Mouse (Mus musculus) megakaryocyte, embryonic 14.5 days (primary cell): ENCODE measurements around the gene Heatr6. TPM values are rescaled to one million over a fixed set of nuclear protein-coding genes. Genes with fewer than 3 reads are reported as not detected.

Experiments
- H3K27me3 ChIP-seq: replicated peaks from 2 replicates; pipeline ENCODE3; 2012; ENCODE audit warnings: inconsistent platforms
- H3K36me3 ChIP-seq: replicated peaks from 2 replicates; pipeline ENCODE3; 2012; ENCODE audit warnings: low read length, inconsistent platforms, mixed read lengths
- H3K4me1 ChIP-seq: 2 replicates; pipeline ENCODE4 v1.6.1; 2012; ENCODE audit warnings: inconsistent platforms
- H3K4me3 ChIP-seq: replicated peaks from 2 replicates; pipeline ENCODE3; 2012; ENCODE audit warnings: moderate library complexity, mild to moderate bottlenecking, inconsistent platforms
- H3K9me3 ChIP-seq: 2 replicates; pipeline ENCODE4 v1.6.1; 2012; ENCODE audit warnings: inconsistent platforms
- FLI1 ChIP-seq: IDR thresholded peaks from 2 replicates; pipeline ENCODE4 v1.6.1; 2012; ENCODE audit warnings: low read length, inconsistent platforms, mixed read lengths
- GATA1 ChIP-seq: IDR thresholded peaks from 3 replicates; pipeline ENCODE4 v1.6.1; 2012; ENCODE audit warnings: mixed read lengths, low read length, inconsistent platforms, borderline replicate concordance
- polyA plus RNA-seq: library from polyadenylated mRNA; stranded (reverse); fragments of >175 nt; gene quantifications from 2 replicates; pipeline ENCODE4 v1.2.3, GENCODE M21; 2012; ENCODE audit warnings: low replicate concordance; ENCODE audit not compliant: insufficient read depth

The Heatr6 gene
- polyA plus RNA-seq, 1 experiment, result 3.5 TPM

DNA sequence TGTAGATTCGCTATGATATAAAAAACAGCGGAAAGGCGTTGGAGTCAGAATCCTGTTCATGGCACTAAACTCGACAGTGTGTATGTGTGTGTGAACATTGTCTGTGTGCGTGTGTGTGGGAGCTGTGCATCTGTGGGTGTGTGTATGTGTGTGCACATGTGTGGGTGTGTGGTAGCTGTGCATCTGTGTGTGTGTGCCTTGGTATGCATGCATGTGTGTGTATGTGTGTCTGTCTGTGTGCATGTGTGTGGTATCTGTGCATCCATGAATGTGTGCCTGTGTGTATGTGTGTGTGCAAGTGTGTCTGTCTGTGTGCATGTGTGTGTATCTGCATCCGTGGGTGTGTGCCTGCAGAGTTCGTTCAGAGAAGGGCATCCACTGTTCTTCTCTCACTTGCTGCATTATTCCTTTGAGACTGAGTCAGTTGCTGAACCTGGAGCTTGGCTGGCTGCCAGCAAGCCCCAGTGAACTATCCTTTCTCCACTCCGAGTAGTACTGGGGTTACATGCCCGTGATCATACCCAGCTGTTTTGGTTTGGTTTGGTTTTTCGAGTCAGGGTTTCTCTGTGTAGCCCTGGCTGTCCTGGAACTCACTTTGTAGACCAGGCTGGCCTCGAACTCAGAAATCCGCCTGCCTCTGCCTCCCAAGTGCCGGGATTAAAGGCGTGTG is 30.6 kb downstream of the Heatr6 start:
- Histone ChIP-seq H3K27me3 (peaks cover 7% of the 10 kb centered on the region), H3K9me3 (peaks cover 13% of the 10 kb centered on the region), H3K36me3 (peaks cover 58% of the 10 kb centered on the region), H3K4me3 (peak overlapping the region; percentile 73), H3K4me1 (peaks cover 46% of the 10 kb centered on the region)
- TF ChIP-seq GATA1, result no peak
- no peak for TF ChIP-seq FLI1

DNA sequence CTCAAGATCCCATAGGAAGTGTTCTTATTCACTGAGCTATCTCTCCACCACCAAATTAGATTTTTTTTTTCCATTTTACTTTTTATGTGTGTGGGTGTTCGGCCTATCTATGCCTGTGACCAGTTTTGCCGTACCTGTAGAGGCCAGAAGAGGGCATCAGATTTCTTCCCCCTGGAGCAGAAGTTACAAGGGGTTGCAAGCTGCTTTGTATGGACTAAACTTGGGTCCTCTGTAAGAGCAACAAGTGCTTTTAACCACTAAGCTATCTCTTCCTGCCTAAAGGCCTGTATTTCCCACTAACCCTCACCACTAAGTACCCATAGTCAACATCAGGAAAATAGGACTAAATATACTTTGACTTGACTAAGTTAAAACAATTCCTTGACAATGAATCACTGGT is 31.2 kb downstream of the Heatr6 start:
- peaks cover 52% of the 10 kb centered on the region for H3K36me3 ChIP-seq
- H3K9me3 ChIP-seq, result peaks cover 13% of the 10 kb centered on the region

DNA sequence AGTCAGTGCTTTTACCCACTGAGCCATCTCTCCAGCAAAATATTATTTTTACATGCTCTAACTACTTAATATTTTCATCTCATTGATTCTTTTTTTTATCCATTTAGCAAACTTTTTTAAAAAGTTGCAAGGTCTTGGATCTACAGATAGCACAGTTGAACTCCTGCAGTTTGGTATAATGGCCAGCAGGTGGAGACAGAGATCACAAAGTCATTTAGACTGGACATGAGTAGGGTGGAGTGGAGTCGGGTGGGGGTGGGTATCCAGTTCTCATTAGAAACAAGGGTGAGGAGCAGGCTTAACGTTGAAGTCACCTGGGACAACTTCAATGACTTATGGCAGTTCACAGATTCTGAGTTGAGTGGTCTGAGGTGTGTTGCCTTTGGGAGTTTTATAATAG is 31.9 kb downstream of the Heatr6 start:
- peaks cover 51% of the 10 kb centered on the region for H3K4me1 ChIP-seq
- H3K27me3 ChIP-seq, result peaks cover 15% of the 10 kb centered on the region
- peaks cover 45% of the 10 kb centered on the region for H3K36me3 ChIP-seq
- no peak for TF ChIP-seq GATA1
- no peak for TF ChIP-seq FLI1
- H3K9me3 ChIP-seq, result peaks cover 7% of the 10 kb centered on the region
- no peak overlapping the region for H3K4me3 ChIP-seq

More for the DNA sequence above, 31.2 kb downstream of the Heatr6 start:
- Histone ChIP-seq H3K4me3 (no peak overlapping the region), H3K4me1 (peaks cover 51% of the 10 kb centered on the region), H3K27me3 (peaks cover 11% of the 10 kb centered on the region)
- TF ChIP-seq FLI1, result no peak
- no peak for TF ChIP-seq GATA1

DNA sequence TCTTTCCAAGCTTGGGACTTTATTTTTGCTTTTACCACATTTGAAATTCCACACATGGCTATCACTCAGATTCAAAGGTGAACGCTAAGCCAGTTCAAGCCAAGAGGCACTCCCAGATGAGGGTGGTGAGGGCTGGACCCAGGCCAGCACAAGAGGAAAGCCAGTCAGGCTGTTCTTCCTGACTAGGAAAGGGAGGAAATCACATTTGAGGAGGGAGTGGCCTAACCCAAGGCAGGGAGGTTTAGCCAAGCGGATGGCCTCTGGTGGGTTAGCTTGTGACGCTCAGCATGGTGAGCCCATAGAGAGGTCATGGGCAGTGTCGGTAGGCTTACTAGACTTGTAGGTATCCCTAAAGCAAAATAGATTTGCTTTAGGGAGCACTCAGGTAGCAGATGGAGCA is 33.3 kb downstream of the Heatr6 start:
- TF ChIP-seq GATA1, result no peak
- TF ChIP-seq FLI1, result no peak
- Histone ChIP-seq H3K4me3 (no peak overlapping the region), H3K4me1 (peaks cover 51% of the 10 kb centered on the region), H3K27me3 (peaks cover 17% of the 10 kb centered on the region), H3K36me3 (peaks cover 30% of the 10 kb centered on the region), H3K9me3 (no peaks in the 10 kb centered on the region)

DNA sequence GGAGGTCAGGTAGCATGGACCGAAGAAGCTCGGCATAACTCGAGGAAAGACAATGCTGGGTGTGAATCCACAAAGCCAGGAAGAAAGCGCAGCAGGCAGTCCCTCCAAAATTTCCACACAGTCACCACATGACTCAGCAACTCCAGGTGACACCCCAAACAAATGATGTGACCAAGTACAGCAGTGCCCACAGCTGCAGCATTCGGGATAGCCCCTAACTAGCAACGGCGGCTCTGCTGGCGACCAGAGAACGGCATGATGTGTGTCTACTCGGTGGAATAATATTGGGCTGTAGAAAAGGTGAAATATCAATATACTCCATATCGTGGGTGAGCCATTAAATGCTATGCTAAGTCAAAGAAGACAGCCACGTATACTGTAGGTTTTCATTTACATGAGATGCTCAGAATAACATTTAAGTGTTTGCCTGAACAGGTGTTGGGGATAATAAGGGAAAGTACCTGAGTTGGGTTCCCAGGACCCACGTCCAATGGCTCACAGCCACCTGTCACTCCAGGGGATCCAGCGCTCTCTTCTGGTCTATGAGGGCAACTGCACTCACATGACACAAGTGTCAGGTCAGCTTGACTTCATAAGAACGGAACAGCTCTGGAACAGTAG is 34.0 kb downstream of the Heatr6 start:
- H3K4me1 ChIP-seq, result peaks cover 51% of the 10 kb centered on the region
- TF ChIP-seq FLI1, result no peak
- TF ChIP-seq GATA1, result no peak

DNA sequence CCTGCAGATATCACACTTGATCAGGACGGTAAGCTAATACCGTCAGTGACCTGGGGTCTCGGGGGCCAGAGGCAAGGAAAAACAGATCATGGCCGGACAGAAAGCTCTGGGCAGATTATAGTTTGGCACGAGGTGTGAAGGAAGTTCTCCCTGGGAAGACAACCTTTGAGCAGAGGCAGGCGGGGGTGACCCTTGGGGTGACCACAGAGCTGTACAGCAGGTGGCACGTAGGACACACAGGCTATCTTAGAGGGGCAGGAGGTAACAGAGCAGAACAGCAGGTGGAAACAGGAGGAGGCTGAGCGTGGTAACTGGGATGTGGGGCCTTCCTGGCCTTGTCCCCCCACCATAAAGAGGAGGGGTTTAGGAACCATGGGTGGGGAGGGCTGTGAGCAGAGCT is 34.8 kb downstream of the Heatr6 start:
- H3K4me3 ChIP-seq, result no peak overlapping the region
- no peaks in the 10 kb centered on the region for H3K9me3 ChIP-seq
- H3K4me1 ChIP-seq, result peaks cover 51% of the 10 kb centered on the region
- H3K36me3 ChIP-seq, result peaks cover 15% of the 10 kb centered on the region
- H3K27me3 ChIP-seq, result peaks cover 29% of the 10 kb centered on the region
- TF ChIP-seq FLI1 (no peak), GATA1 (no peak)

More for the DNA sequence above, 34.0 kb downstream of the Heatr6 start:
- no peak overlapping the region for H3K4me3 ChIP-seq
- no peaks in the 10 kb centered on the region for H3K9me3 ChIP-seq
- H3K36me3 ChIP-seq, result peaks cover 23% of the 10 kb centered on the region
- peaks cover 20% of the 10 kb centered on the region for H3K27me3 ChIP-seq

DNA sequence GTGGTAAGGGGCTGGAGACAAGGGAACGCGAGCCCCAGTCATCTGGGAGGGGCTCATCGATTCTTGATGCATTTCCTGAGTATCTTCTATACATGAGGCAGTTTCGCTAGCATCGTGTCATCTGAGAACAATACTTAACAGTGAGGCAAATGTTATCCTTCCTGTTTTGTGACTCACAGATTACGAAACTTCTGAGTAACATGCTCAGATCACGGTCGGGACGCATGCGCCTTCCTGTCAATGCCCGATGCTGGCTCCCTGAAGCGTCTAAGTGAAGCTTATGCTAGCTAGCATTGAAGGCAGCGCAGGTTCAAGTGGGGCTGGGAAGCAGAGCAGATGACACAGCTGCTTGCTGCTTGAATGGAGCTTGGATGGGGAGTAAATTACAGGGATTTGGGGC is 35.8 kb downstream of the Heatr6 start:
- peaks cover 7% of the 10 kb centered on the region for H3K36me3 ChIP-seq
- H3K9me3 ChIP-seq, result no peaks in the 10 kb centered on the region
- peaks cover 46% of the 10 kb centered on the region for H3K4me1 ChIP-seq
- H3K27me3 ChIP-seq, result peaks cover 31% of the 10 kb centered on the region
- TF ChIP-seq FLI1 (no peak), GATA1 (no peak)
- peak overlapping the region; percentile 64 for H3K4me3 ChIP-seq

DNA sequence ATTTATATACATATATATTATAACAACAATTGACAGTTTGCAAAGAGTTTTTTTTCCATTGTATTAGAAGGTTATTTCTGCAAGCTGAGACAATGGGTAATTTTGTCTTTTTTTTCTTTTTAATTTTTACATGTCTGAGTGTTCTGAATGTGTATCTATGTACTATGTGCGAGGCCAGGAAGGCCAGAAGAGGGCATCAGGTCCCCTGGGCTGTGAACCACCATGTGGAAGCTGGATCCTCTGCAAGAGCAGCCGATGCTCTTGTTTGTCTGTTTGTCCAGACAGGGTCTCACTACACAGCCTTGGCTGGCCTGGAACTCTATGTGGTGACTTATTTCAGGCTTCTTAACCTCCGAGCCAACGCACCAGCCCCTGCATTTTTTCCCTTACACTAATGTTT is 37.6 kb downstream of the Heatr6 start:
- no peak overlapping the region for H3K4me3 ChIP-seq
- H3K4me1 ChIP-seq, result peaks cover 33% of the 10 kb centered on the region
- no peaks in the 10 kb centered on the region for H3K9me3 ChIP-seq
- TF ChIP-seq FLI1 (no peak), GATA1 (no peak)
- H3K36me3 ChIP-seq, result peaks cover 6% of the 10 kb centered on the region
- peaks cover 46% of the 10 kb centered on the region for H3K27me3 ChIP-seq

DNA sequence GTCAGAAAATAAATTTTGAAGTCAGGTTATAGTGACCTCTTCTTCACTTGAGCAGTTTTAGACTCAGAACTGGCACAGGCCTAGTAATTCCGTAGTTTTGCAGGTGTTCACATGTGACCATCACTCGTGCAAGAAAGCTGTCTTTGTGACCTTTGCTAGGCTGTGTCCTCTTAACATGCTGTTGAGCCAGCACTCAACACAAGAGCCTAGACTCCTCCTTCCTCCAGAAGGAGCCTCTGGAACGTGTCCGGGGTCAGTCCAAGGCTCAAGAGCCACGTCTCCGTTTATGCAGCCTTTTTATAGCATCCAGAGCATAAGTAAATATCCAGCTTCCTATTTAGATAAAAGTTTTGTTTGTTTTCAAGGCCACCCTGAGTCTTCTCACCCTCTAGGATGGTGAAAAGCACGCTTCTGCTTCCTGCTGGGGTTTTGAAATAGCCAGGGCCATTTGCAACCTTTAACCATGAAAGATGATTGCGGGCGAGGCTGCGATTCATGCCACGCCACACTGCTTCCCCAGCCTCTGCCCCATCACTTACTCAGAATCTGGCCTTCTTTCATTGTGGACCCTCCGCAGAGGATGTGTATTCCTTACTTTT is 38.9 kb downstream of the Heatr6 start:
- H3K4me1 ChIP-seq, result peaks cover 20% of the 10 kb centered on the region
- H3K36me3 ChIP-seq, result no peaks in the 10 kb centered on the region
- no peak overlapping the region for H3K4me3 ChIP-seq
- no peak for TF ChIP-seq FLI1
- no peak for TF ChIP-seq GATA1
- H3K9me3 ChIP-seq, result no peaks in the 10 kb centered on the region
- H3K27me3 ChIP-seq, result peaks cover 59% of the 10 kb centered on the region

DNA sequence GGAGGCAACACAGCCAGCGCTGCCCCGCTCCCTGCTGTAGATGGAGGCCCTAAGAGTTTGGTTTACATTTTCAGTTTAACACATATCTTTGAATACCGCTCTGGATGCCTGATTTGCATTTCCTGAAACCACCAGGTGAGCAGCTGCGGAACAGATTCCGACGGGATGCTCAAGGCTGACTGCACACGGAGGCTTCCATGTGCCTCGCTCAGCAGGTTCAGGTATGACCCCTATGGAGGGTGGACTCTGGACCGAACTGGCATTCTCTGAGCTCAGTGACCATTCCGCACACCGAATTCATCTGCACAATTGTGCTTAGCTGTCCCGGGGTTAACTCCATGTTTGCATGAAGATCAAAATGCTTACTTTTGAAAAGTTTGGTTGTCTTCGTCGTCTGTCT is 39.8 kb downstream of the Heatr6 start:
- H3K4me1 ChIP-seq, result peaks cover 18% of the 10 kb centered on the region
- no peak overlapping the region for H3K4me3 ChIP-seq
- no peaks in the 10 kb centered on the region for H3K9me3 ChIP-seq
- H3K36me3 ChIP-seq, result no peaks in the 10 kb centered on the region
- H3K27me3 ChIP-seq, result peaks cover 67% of the 10 kb centered on the region
- no peak for TF ChIP-seq GATA1
- no peak for TF ChIP-seq FLI1
